Mouse (Mus musculus) heart, adult 2 months (tissue): ENCODE results near the gene Gpr146.

Experiments
- CTCF ChIP-seq: fragments of 200-600 bp; IDR thresholded peaks from 2 replicates; pipeline ENCODE4 v1.8.1; 2022; ENCODE audit warnings: antibody characterized with exemption, mild to moderate bottlenecking, moderate library complexity
- EP300 ChIP-seq: fragments of 200-500 bp; IDR thresholded peaks from 2 replicates; pipeline ENCODE4 v1.6.1; 2011; ENCODE audit warnings: low read depth, low read length, control low read depth; ENCODE audit not compliant: insufficient read depth
- POLR2A ChIP-seq: fragments of 200-500 bp; IDR thresholded peaks from 2 replicates; pipeline ENCODE4 v1.6.1; 2011; ENCODE audit warnings: mild to moderate bottlenecking, low read depth, low read length, control low read depth; ENCODE audit not compliant: insufficient read depth

DNA sequence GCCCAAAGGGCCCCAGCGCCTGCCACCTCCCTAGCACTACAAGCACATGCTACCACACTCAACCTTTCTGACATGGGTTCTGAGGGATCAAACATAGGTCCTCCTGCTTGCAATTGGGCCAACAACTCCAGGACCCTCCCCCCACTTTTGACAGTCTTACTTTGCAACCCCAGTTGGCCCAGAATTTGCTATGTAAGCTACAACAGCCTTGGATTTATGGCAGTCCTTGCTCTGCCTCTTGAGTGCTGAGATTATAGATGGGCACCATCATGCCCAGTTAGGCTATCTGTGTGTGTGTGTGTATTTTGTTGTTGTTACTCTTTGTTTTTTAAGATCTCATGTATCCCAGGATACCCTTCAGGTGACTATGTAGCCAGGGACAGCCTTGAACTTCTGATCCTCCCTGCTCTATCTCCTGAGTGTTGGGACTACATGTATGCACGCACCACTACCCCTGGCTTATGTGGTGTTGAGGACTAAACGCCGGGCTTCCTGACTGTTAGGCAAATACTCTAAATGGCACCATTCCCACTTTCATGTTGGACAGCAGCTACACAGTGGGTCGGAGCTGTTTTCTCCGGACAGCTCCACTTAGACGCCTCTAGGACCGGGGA, 2.4 kb downstream of the Gpr146 start:
- TF ChIP-seq CTCF (no peak), EP300 (no peak), POLR2A (no peak; the same call in 1 of the 2 replicates)
